Mouse (Mus musculus) lung, embryonic 15.5 days (tissue): Measurements from ENCODE around the gene Macf1. TPM values are rescaled to one million over a fixed set of nuclear protein-coding genes. Genes with fewer than 3 reads are reported as not detected.
A peak's percentile ranks its signal among the peaks of the same experiment; 100 is the strongest.
"Not testable (repeated sequence)": the region's sequence is repeated elsewhere in the genome, so short reads cannot be mapped to it uniquely, and the experiment has no call there.

ENCODE experiments used
- ATAC-seq: fragments of 200-750 bp; cut with Nextera tagmentation; 2 replicates; pipeline ENCODE4 v1.8.0; 2017; ENCODE audit warnings: moderate number of reproducible peaks, borderline replicate concordance; ENCODE audit not compliant: low FRiP score, low TSS enrichment; ENCODE audit errors: extremely low read depth
- H3K27ac ChIP-seq: fragments of 300-500 bp; sonication (generic); 2 replicates; pipeline ENCODE4 v1.5.1; 2015; ENCODE audit warnings: moderate library complexity, mild to moderate bottlenecking, inconsistent platforms
- H3K27me3 ChIP-seq: fragments of 300-500 bp; sonication (generic); 2 replicates; pipeline ENCODE4 v1.6.1; 2015; ENCODE audit warnings: inconsistent platforms
- H3K36me3 ChIP-seq: fragments of 300-500 bp; sonication (generic); 2 replicates; pipeline ENCODE4 v1.6.1; 2015; ENCODE audit warnings: inconsistent platforms
- H3K4me1 ChIP-seq: fragments of 300-500 bp; sonication (generic); 2 replicates; pipeline ENCODE4 v1.6.1; 2015; ENCODE audit warnings: inconsistent platforms
- H3K4me2 ChIP-seq: fragments of 300-500 bp; sonication (generic); 2 replicates; pipeline ENCODE4 v1.6.1; 2015; ENCODE audit warnings: inconsistent platforms, mild to moderate bottlenecking, moderate library complexity
- H3K4me3 ChIP-seq: fragments of 300-500 bp; sonication (generic); 2 replicates; pipeline ENCODE4 v1.5.1; 2015; ENCODE audit warnings: mild to moderate bottlenecking, inconsistent platforms
- H3K9ac ChIP-seq: fragments of 300-500 bp; sonication (generic); 2 replicates; pipeline ENCODE4 v1.6.1; 2015; ENCODE audit warnings: inconsistent platforms
- H3K9me3 ChIP-seq: fragments of 300-500 bp; sonication (generic); 2 replicates; pipeline ENCODE4 v1.6.1; 2016; ENCODE audit warnings: inconsistent platforms
- WGBS: fragments of 180-500 bp; shearing (Covaris S2); methylation state at CpG from one replicate; pipeline ENCODE4 v1.1.7; 2015; 5-methylcytosine and 5-hydroxymethylcytosine counted together
- microRNA-seq: library from miRNA; unstranded; fragments of <30 nt; microRNA quantifications from one replicate; pipeline ENCODE4, GENCODE M21; 2016
- polyA plus RNA-seq: library from polyadenylated mRNA; unstranded; fragments of >200 nt; fragmentation: Nextera tagmentation; extraction: Ambion mirVana; gene quantifications from 2 replicates; pipeline ENCODE4 v1.2.1, GENCODE M21; 2015

The Macf1 gene
- polyA plus RNA-seq, 1 experiment from 2014 or later, result 73.1 TPM

DNA sequence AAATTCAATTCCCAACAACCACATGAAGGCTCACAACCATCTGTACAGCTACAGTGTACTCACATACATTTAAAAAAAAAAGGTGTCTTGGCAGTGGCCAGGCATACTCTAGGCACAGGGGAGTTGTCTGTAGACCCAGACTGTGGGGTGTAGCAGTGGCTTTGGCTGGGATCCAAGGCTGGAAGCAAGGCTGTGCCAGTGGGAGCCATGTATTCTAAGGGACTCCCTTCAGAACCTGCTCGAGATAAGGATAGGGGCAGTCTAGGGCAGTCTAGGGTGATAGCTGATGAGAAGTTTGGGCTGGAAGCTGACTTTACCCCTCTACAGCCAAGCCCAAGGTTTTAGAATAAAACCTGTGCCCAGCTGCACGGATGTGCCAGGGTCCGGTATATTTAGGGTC lies 358.1 kb downstream of the Macf1 start:
- Histone ChIP-seq H3K9ac (no peak overlapping the region), H3K4me2 (no peak overlapping the region), H3K4me1 (no peaks in the 10 kb centered on the region), H3K9me3 (no peaks in the 10 kb centered on the region), H3K27me3 (peaks cover 18% of the 10 kb centered on the region), H3K36me3 (no peaks in the 10 kb centered on the region), H3K27ac (no peak overlapping the region), H3K4me3 (no peak overlapping the region)
- ATAC-seq, result 0 out of 2 replicates have a peak, but pooled peaks have one; percentile 17
- WGBS, result 63% methylated on average over 3 of the region's 3 CpGs

DNA sequence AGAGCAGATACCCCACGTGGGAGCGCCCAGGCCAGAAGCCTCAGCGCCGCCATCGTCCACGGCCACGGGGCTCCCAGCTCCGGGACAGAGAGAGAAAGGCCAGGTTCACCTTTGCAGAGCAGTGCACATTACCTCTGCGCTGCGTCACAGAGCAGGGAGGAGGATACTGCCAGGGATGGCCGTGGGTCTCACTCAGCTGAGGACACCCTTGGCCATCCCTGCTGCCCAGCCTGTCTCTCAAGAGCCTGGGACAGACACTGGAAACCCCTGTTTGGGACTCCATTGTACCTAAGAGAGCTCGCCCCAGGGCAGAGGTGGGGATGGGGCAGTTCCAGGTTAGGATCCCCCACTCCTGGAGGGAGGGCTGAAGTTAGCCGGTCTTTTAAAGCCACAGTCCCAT lies 360.6 kb downstream of the Macf1 start, which contains the start of gene Oxct2a:
Oxct2a (minus strand) TSS at position 101 of the 400 bp plus-strand sequence.
- H3K4me2 ChIP-seq, result peak within 1 kb of the TSS; percentile 48
- no peak within 1 kb of the TSS for H3K9ac ChIP-seq
- H3K4me1 ChIP-seq, result no peaks in the 10 kb centered on the region
- ATAC-seq, result no peak
- peak within 1 kb of the TSS; percentile 26 for H3K4me3 ChIP-seq
- H3K27ac ChIP-seq, result no peak within 1 kb of the TSS
- no peaks in the 10 kb centered on the region for H3K9me3 ChIP-seq
- H3K27me3 ChIP-seq, result peaks cover 18% of the 10 kb centered on the region
- no peaks in the 10 kb centered on the region for H3K36me3 ChIP-seq
- 9% methylated on average over 13 of the region's 13 CpGs for WGBS

DNA sequence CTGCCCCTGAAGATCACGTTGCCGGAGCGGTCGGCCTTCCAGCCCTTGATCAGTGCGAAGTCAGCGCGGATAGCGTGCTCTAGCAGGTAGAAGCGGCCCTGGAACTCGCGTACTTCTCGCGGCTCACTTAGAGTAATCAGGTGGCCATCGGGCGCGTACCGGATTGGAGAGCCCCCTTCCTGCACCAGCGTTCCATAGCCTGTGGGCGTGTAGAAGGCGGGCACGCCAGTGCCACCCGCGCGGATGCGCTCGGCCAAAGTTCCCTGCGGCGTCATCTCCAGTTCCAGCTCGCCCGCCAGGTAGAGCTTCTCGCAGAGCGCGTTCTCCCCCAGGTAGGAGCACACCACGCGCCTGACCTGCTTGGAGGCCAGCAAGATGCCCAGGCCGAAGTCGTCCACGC lies 361.2 kb downstream of the Macf1 start:
- WGBS, result 11% methylated on average over 22 of the region's 38 CpGs
- not testable (repeated sequence) for ATAC-seq, H3K9ac ChIP-seq

DNA sequence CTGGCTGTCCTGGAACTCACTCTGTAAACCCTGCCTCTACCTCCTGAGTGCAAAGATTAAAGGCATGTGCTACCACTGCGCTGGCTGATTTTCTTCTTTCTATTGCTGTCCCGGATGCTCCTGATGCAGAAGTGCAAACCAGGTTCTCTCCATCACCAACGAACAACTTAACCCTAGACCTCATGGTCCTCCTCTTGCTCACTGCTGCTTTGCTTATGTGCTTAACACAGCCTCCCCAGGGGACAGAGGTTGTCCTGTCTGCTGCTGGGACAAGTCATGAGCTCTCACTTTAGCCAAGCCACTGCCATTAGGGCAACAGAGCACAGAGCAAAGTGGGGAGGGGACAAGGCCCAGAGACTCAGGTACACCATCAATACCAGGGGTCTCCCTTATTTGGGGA lies 369.7 kb downstream of the Macf1 start:
- Histone ChIP-seq H3K9me3 (no peaks in the 10 kb centered on the region), H3K4me1 (no peaks in the 10 kb centered on the region), H3K9ac (no peak overlapping the region), H3K4me3 (no peak overlapping the region), H3K4me2 (no peak overlapping the region), H3K27ac (no peak overlapping the region), H3K36me3 (no peaks in the 10 kb centered on the region), H3K27me3 (no peaks in the 10 kb centered on the region)
- WGBS, result 80% methylated on average over 3 of the region's 3 CpGs
- no peak for ATAC-seq

More for the DNA sequence above, 361.2 kb downstream of the Macf1 start:
- peaks cover 18% of the 10 kb centered on the region for H3K27me3 ChIP-seq
- peak overlapping the region; percentile 26 for H3K4me3 ChIP-seq
- H3K4me1 ChIP-seq, H3K27ac ChIP-seq, H3K36me3 ChIP-seq, H3K9me3 ChIP-seq: not testable (repeated sequence)
- H3K4me2 ChIP-seq, result peak overlapping the region; percentile 48

DNA sequence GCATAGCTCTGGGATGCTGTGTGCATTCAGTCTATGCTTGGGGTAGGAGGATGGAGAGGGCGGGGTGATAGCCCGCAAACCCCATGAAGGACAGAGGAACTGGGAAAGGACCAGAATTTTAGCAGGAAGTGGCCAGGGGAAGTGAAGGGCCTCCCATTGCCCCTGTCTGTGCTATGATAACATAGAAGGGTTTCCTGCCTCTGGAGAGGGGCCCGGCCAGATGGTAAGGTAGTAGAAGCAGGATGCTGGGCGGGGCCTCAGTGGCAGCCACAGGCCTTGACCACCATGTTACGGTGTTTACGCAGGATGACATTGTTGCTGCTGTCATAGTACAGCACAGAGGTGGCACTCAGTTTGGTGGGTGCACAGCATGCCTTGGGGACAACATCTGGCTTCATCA lies 371.1 kb downstream of the Macf1 start:
- WGBS, result 72% methylated on average over 6 of the region's 6 CpGs
- Histone ChIP-seq H3K4me3 (no peak overlapping the region), H3K36me3 (no peaks in the 10 kb centered on the region), H3K27me3 (no peaks in the 10 kb centered on the region), H3K27ac (no peak overlapping the region), H3K9ac (no peak overlapping the region), H3K9me3 (no peaks in the 10 kb centered on the region), H3K4me1 (no peaks in the 10 kb centered on the region), H3K4me2 (no peak overlapping the region)
- ATAC-seq, result no peak

DNA sequence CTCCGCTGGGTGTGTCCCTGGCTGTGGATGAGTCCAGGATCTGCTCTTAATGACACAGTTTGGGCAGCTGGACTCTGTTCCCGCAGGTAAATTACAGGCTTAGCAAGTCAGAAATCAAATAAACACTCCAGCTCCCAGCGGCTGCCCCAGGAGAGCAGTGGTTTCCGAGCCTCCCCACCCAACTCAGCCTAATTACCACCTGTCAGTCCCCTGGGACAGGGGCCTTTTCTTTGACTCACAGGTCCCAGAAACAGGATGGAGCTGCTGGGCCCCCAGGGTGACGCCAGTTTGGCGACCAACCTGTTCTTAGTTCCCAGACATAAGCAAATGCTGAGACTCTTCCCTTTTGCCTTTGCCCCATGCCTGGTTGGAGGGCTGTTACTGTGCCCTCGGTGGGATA lies 372.3 kb downstream of the Macf1 start:
- ATAC-seq, result no peak
- Histone ChIP-seq H3K27me3 (no peaks in the 10 kb centered on the region), H3K36me3 (no peaks in the 10 kb centered on the region), H3K27ac (no peak overlapping the region), H3K9ac (no peak overlapping the region), H3K9me3 (no peaks in the 10 kb centered on the region), H3K4me1 (no peaks in the 10 kb centered on the region), H3K4me2 (no peak overlapping the region), H3K4me3 (no peak overlapping the region)
- WGBS, result 63% methylated on average over 7 of the region's 7 CpGs

DNA sequence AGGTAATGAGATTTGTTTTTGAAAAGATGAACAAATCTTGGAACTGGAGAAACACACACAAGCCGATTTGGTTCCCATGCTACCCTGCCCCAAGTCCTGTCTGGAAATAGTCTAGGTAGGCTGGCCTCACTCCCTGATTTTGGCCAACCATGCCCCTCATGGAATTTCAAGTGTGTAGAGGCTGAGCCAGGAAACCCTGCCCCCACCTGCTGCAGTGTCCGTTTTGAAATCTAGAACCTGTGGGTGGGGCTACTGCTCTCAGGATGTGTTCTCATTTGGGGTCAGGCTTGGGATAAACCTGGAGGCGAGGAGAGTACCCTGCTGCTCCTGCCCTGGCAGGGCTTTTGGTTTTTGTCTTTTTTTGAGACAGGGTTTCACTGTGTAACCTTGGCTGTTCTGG lies 375.9 kb downstream of the Macf1 start:
- no peak overlapping the region for H3K4me3 ChIP-seq
- H3K4me2 ChIP-seq, result no peak overlapping the region
- WGBS, result 27% methylated on average over 3 of the region's 3 CpGs
- H3K27ac ChIP-seq, result no peak overlapping the region
- no peaks in the 10 kb centered on the region for H3K9me3 ChIP-seq
- peaks cover 4% of the 10 kb centered on the region; the same call in 1 of the 2 replicates for H3K4me1 ChIP-seq
- H3K27me3 ChIP-seq, result no peaks in the 10 kb centered on the region
- peaks cover 5% of the 10 kb centered on the region for H3K36me3 ChIP-seq
- no peak for ATAC-seq
- H3K9ac ChIP-seq, result no peak overlapping the region

DNA sequence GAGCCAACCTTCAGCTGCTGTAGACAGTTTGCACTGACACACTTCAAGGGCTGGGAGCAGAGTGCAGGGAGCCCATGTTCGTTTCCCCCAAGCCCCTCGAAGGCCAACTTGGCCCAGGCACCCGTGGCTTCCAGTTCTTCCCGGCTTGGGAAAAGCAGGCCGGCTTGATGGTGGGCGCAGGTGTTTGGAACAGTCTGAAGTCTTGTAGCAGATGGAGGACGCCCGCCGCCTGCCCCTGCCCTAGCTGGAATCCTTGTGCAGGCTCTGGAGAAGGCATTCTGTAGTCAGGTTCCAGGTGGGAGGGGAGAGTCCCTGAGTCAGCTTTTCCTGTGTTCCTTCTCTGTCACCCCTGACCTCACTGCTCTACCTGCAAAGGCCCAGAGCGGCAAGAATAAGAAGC lies 377.2 kb downstream of the Macf1 start:
- Histone ChIP-seq H3K9me3 (no peaks in the 10 kb centered on the region), H3K4me1 (peaks cover 4% of the 10 kb centered on the region; the same call in 1 of the 2 replicates), H3K27ac (no peak overlapping the region), H3K9ac (no peak overlapping the region), H3K36me3 (peaks cover 17% of the 10 kb centered on the region), H3K27me3 (no peaks in the 10 kb centered on the region), H3K4me2 (no peak overlapping the region), H3K4me3 (no peak overlapping the region)
- no peak for ATAC-seq
- WGBS, result 85% methylated on average over 10 of the region's 10 CpGs

DNA sequence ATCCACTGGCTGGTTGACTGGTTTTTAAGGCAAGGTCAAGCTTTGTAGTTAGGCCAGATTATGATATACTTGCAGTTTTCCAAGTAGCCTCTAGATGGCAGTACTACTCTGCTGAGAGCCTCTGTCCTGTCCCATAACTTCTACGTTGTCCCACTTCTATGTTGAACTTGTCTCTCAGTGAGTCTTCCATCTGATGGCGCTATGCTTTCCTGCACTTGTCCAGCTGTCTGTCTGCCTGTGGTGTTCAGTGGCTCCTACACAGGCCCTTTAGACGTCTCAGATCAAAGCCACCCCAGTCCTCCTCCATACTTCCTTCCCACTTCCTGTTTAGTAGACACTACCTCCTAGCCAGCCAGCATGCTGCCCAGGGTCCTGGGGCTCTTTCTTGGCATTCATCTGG lies 378.4 kb downstream of the Macf1 start:
- no peak overlapping the region for H3K4me2 ChIP-seq
- no peak overlapping the region for H3K9ac ChIP-seq
- H3K27ac ChIP-seq, result no peak overlapping the region
- 16% methylated on average over 3 of the region's 3 CpGs for WGBS
- no peak overlapping the region for H3K4me3 ChIP-seq
- H3K4me1 ChIP-seq, result peaks cover 4% of the 10 kb centered on the region; the same call in 1 of the 2 replicates
- H3K9me3 ChIP-seq, result no peaks in the 10 kb centered on the region
- peaks cover 23% of the 10 kb centered on the region for H3K36me3 ChIP-seq
- no peaks in the 10 kb centered on the region for H3K27me3 ChIP-seq
- peak; percentile 56; the same call in 1 of the 2 replicates for ATAC-seq

Small RNA genes lying within 50 kb of the gene (microRNA-seq; reads per million reads assigned to microRNA genes)
- not detected for gene Mir6398

Other genes starting within 250 kb of the Macf1 start
- 263 and 281 TPM in 2 replicates for gene Ndufs5, start 33.8 kb upstream of the Macf1 start, polyA plus RNA-seq
- gene Akirin1, start 66.0 kb upstream of the Macf1 start, polyA plus RNA-seq, result 43.7 and 44.5 TPM in 2 replicates
- gene Rhbdl2, start 103.5 kb upstream of the Macf1 start, polyA plus RNA-seq, result 0.74 and 2.2 TPM in 2 replicates
- gene 4933427I04Rik, start 175.3 kb upstream of the Macf1 start, polyA plus RNA-seq, result not detected in 2 replicates
- gene Mycbp, start 220.5 kb upstream of the Macf1 start, polyA plus RNA-seq, result 61.7 and 69.6 TPM in 2 replicates
- gene Rragc, start 233.1 kb upstream of the Macf1 start, polyA plus RNA-seq, result 46.6 and 49.2 TPM in 2 replicates
- gene 4930535I16Rik, start 233.7 kb upstream of the Macf1 start, polyA plus RNA-seq, result not detected in 2 replicates